Mouse (Mus musculus) mouse embryonic stem cell (cell line): ENCODE measurements around the gene Cspg5.

Source experiments
- in situ Hi-C, 2 experiments: fragments of 300-500 bp; cut with MboI; formaldehyde crosslinking; loops; 1 replicate in 1 of 2; 3 replicates in 1 of 2; pipeline ENCODE4 v1.14.3; 2019 to 2020; ENCODE audit warnings: low sequenced_read_pairs in 2 of 2, low pct_unique_long_range_greater_than_20kb in 1 of 2, mixed read lengths in 1 of 2; ENCODE audit not compliant: unreplicated experiment in 1 of 2

Cspg5 gene

DNA sequence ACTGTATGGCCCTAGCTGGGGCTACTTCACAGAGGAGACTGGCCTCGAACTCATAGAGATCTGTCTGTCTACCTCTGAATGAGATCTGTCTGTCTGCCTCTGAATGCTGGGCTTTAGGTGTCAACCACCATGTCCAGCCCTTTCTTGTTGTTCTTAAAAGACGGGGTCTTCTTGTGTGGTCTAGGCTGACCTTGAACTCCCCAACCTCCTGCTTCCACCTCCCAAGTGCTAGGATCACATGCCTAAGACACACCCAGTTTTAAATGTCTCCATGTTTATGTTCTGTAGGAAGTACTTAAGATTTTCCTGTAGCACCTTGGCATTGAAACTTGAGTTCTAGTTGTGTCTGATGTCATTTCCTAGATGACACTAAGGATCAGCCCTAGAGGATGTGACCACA lies 5.3 kb downstream of the Cspg5 start:
- in situ Hi-C loops = no loop called here

DNA sequence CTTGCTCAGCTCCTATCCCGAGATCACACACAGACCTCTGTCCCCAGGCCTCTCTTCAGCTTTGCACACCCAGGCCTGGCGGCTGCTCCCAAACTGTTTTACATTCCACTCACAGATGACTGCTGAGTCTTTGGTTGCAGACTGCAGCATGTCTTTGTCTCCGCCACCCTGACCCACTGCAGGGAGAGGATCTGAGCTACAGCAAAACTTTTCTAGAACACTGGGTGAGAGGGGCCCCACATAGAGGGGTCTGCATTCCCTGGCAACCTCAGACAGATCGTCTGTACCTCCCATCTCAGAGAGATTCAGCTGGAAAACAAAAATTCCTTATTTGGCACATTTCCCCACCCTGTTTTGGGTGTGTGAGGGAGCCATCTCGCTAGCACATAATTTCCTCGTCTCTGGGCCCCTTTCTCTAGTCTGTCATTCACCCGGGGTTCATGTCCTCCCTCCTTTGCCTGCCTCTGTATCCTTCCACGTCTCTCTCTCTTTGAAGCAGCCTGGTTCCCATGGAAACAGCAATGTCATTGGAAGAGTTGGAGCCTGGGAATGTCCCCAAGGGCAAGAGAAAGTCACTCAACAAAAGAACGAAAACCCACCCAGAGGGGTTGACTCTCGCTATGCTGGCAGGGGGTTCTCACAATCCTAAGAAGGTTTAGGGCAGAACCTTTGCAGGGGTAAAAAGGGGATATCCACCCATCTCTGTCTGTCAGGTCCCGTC lies 6.4 kb downstream of the Cspg5 start:
- in situ Hi-C loops = no loop called here

DNA sequence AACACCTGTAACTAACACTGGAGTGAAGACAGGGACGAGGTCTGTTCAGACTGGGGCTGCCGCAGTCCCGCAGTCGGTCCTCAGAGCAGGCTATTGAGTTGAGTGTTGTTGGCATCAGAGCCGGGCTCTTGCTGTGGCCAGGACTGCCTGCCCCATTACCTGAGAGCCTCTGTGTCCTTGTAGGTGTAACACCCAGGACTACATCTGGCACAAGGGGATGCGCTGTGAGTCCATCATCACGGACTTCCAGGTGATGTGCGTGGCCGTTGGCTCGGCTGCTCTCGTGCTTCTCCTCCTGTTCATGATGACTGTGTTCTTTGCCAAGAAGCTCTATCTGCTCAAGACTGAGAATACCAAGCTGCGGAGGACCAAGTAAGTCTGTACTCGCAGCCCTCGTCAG lies 7.2 kb downstream of the Cspg5 start:
- in situ Hi-C loops = no loop called here

DNA sequence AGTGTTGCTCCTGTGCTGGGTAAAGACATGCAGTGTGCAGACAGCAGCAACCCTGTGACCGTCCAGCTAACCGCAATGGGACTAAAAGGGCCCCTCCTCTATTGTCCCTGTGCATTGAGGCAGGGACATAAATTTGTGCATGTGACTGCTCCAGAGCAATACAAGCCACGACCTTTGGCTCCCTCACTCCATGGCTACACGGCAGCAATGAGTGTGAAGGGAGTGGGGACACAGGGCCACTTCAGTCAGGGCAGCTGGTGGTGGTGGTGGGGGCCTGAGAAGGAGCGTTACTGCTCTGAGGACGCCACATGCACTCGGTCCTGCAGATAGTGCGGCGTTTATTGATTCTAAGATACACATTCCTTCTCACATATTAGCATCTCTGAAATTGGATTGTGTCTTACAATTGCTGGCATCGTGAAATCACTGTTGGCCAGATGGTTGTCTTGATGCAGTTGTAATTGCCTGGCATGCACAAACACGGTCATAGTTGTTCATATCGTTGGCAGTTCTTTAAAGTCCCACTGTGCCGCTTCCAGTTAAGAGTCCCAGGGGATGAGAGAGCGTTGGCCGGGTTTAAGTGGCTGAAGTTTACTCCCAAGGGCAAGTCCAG lies 11.9 kb downstream of the Cspg5 start:
- in situ Hi-C loops = no loop called here

DNA sequence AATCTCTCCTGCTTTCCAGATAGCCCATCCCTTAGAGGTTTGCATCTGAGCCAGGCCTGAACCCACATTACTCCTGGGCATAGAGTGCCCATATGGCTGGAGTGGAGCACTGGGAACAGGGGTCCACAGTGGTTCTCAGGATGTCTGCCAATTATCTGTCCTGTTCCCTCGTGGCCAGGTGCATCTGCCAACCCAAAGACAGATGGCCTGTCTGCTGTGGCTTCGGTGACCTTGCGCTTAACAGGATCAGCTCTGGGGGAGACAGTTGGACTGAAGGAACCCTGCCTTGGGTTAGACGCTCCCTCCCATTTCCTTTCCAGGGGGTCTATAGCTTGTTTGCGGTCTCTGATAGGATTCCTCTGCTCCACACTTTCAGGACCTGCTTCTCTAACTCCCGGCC lies 15.1 kb downstream of the Cspg5 start:
- in situ Hi-C loops = no loop called here

DNA sequence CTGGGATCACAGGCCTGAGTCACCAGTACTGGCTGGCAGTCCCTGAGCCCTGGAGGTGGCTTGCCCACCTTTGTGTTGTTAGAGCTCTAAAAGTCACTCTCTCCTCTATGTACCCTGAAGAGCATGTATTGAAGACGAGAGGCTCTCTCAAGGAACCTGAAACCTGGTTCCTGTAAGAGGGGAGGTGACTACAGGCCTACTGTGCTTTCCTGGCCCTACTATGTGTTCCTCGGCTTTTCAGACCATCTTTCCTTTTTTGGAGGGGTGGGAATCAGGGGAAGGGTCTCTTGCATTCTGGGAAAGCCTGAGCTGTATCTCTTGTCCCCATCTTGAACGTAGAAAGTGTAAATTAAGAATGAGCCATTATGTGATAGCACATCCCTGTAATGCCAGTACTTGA lies 15.5 kb downstream of the Cspg5 start:
- in situ Hi-C loops = no loop called here

DNA sequence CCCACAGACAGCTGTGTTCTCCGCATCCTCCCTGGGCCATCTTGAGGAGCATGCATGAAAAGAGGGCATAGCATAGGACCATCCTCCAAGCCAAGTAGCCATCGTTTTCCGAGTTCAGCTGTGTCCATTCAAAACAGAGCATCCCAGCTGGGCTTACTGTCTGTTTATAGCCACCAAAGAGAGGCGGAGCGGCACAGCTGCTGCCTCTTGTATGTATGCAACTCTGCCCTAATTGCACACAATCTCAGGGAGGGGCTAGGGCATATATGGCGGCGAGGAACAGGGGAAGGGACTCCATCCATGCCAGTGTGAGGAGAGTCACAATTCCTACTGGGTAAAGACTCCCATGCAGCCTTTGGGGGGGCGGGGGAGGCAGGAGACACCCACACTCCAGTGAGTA lies 19.6 kb downstream of the Cspg5 start:
- in situ Hi-C loops = no loop called here

DNA sequence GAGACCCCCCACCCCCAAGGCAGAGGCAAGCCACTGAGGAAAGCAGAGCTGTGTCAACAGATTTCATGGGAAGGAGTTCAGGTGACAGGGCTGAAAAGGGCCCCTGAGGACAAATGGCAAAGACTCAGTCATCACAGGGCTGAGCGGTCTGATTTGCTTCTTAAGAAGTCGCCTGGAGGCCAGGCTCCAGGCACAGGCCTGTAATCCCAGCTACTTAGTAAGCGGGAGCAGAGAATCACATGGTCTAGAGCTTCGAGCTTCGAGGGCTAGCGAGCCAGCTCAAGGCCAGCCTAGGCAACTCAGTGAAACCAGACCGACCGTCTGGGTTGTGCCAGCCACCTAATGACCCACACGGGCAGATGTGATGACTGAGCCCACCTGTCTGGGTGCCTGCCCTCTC lies 21.4 kb downstream of the Cspg5 start:
- in situ Hi-C loops = no loop called here

DNA sequence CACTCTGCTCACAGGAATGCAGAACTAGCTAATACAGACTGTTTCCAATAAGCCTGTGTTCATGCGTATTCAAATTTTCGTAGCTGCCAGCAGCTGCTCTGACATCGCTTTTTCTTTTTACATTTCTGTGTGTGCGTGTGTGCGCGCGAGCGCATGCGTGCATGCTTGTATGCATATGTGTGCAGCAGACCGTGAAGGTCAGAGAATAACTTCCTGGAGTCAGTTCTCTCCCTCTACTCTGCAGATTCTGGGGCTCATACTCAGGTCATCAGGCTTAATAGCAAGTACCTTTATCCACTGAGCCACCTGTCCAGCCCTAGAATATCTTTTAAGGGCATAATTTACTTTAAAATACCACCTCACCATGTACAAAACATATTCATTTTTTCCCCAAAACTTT lies 24.8 kb downstream of the Cspg5 start:
- in situ Hi-C loops = no loop called here

DNA sequence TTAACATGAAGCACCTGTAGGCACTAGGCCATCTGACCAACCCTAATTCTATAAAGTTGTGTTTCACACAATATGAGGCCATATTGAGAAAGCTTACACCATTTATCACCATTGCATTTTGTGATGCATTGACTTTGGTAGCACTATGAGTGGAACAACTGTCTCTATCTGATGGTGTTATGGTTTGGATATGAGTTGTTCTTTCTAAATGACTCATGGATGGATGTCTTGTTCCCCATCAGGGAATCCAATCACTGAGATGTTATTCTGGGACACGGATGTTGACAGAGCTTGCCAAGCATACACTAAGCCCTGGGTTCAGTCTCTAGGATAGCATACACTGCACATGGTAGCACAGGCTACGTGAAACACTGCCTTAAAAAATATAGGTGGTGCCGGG lies 28.7 kb downstream of the Cspg5 start:
- in situ Hi-C loops = no loop called here

DNA sequence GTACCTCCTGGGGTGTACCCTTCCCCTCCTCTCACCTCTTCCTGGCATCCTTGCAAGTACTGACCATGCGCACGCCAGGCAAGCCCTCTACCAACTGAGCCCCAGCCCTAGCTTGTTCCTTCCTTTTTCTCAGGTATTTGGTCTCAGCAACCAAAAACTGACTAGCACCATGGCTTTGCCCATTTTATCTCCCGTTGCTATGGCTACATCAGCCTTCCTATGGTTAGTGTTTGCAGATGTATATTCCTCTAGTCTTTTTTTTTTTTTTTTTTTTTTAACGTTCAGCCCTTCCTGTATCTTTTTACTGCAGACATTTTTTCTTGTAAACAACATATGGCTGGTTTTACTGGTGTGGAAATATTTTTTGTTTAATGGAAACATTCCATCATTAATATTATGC lies 29.9 kb downstream of the Cspg5 start:
- in situ Hi-C loops = no loop called here

DNA sequence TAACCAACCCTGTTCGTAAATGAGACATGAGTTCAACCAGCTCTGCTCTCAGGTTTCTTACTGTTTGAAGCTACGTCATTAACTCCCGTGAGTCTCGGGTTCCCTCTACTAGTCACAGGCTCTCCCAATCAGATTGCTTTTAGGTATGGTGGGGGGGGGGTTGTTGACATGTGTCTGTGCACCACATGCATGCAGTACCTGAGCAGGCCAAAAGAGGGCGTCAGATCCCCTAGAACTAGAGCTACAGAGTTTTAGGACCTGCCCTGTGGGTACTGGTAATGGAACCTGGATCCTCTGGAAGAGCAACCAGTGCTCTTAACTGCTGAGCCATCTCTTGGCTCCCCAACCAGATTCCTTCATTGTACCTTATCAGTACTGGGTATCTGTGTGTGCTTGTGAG lies 32.3 kb downstream of the Cspg5 start:
- in situ Hi-C loops = no loop called here

DNA sequence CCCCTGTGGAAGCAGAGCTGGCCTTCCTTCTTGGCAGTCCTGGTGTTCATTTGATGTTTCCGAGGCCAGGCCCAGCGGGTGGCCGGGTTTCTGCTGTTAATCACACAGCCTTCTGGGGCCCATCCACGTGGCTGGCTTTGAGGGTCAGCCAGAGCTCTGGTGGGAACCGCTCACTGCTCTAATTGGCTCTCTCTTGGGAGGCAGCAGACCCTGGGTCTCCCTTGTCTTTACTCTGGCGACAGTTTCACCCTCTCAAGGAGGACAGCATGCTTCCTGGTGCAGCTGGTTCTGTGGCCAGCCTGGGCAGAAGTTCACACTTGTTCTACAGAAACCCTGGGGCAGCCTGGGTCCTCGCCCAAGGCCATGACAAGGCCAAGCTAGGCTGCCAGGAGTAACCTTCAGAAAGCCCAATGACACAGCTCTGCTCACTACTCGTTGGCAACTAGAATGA lies 33.9 kb downstream of the Cspg5 start:
- in situ Hi-C loops = no loop called here

DNA sequence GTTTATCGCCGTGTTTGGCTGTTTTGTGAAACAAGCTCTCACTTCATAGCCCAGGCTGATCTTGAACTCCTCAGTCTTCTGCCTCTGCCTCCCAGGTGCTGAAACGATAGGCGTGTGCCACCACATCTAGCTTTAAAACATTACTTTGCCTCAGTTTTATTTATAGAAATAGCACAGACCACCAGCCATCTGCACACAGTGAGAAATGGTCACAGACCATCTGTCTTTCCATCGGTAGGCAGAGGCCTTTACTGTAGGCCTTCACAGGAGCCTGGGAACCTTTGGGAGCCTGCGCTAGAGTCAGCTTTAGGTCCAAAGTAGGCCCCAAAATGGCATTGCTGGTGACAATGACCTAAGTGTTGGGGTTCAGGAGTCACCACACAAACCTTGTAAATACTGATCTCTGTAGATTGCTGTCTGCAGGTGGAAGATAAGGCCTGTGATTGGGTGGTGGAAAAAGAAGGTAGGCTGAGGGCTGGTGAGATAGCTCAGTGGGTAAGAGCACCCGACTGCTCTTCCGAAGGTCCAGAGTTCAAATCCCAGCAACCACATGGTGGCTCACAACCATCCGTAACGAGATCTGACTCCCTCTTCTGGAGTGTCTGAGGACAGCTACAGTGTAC lies 40.6 kb downstream of the Cspg5 start:
- in situ Hi-C loops = no loop called here

DNA sequence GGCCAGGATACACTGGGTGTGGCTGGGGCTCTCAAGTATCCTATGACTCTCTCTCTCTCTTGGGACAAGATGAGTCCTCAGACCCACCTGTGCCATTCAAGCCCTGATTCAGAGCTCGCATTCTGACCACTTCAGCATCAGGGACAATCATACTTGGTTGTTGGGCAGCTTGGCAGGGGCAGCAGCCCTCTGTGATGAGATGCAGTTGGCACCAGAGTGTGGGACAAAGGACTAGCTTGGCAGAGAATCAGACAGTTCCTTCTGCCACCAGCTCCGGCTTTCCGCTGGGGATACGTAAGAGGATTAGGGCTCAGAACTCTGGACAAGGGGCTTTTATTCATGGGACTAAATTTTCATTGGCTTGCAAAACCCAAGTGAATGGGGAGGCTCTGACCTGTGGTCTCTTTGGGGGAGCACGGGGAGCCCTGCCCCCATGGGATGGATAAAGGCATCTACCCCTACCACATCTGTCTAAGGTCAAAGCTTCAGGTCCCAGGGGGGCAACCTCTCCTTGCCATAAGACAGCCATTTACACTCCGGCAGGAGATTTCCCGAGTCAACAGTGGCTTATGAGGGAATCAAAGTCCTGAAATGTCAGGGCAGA lies 43.8 kb downstream of the Cspg5 start:
- in situ Hi-C loops = no loop called here

DNA sequence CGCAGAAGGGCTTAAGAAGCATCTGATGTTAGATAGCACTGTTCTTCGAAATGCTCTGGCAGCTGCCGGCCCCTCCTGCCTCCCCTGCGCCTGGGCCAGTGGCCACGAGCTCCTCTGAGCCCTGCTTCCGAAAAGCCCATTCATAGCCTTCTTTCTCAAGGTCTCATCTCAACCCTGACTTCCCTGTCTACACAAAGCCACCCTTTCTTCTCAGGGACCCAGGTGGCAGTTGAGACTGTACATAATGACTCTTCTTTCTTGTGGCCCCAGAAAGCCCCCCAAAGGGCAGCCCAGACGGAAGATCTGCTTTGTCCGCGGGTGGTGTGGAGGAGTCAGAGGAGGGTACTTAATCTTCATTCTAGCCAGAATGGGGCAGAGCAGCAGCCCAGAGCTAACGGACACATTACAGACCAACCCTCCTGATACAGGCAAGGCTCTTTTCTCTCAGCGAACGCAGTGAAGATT lies 49.7 kb downstream of the Cspg5 start:
- in situ Hi-C loops = loop anchor here in 1 of 2 experiments (5.0 kb wide), 1 partner anchor 51 kb away; the partner anchor contains the start of gene Cspg5

DNA sequence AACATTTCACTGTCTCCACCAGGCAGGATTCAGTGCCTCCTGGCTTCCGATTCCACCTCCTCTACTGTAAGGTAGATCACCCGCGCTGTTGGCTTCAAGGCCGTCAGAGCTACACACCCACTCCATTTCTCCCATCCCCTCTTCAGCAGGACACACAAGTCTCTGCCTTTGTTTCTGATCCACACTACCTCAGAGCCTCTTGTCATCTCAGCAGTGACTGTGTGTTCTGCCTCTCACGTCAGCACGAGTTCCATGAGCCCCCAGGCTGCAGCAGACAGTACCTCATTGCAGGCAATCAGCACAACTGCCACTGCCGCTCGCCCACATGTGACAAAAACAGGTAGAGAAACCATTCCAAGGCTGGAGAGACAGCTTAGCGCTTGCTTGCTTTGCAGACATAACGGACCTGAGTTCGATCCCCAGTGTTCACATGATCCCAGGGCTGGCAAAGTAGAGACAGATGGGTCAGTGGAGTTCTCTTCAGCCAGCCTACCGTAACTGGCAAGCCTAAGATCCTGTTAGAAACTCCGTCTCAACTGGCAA lies 50.4 kb downstream of the Cspg5 start:
- in situ Hi-C loops = loop anchor here in 1 of 2 experiments (5.0 kb wide), 1 partner anchor 52 kb away; the partner anchor contains the start of gene Cspg5

DNA sequence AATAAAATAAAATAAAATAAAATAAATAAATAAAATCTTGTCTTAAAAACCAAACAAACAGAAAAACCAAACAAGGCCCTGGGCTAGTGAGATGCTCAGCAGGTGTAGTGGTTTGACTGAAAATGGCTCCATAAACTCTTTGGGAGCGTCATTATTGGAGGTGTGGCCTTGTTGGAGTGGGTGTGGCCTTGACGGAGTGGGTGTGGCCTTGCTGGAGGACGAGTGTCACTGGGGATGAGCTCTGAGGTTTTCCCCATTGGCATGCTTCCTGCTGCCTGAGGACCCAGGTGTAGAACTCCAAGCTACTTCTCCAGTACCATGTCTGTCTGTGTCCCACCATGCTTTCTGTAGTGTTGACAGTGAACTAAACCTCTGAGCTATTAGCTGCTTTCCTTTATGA lies 51.2 kb downstream of the Cspg5 start:
- in situ Hi-C loops = loop anchor here in 1 of 2 experiments (5.0 kb wide), 1 partner anchor 52 kb away; the partner anchor contains the start of gene Cspg5
